Mouse (Mus musculus): ENCODE data around the gene Gpr146.

DNA sequence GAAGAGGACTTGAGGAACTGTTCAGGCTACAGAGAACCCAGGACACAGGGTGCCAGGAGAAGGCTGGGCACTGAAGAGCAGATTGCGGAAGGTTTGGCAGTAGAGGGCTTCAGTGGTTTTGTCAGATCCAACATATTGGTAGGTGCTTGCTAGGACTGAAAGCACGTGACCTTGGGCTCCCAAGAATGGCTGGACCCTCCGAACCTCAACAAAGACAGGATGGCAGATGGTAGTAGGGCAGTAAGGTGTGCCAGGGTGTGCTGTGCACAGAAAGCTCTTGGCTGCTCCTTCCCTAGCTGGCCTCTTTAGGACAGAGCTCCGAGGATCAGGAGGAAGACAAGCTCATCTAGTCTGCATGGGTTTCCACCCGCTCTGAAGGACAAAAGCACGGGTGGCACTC, 33.6 kb downstream of the Gpr146 start:
- no peak for TF ChIP-seq CTCF (IDR thresholded peaks at IDR 0.05; ENCODE audit: low read depth)
- TF ChIP-seq EP300 (optimal IDR thresholded peaks at IDR 0.05): no peak

Data from stomach, postnatal 0 days (tissue).